Mouse (Mus musculus) spleen, adult 2 months (tissue): ENCODE measurements around the gene Pde9a. TPM values are rescaled to one million over a fixed set of nuclear protein-coding genes. Genes with fewer than 3 reads are reported as not detected.
A peak's percentile ranks its signal among the peaks of the same experiment; 100 is the strongest.

Source experiments
- DNase-seq, 2 experiments: peaks; one replicate each; pipeline versions ENCODE4 v3.0.0 to v3.0.0-alpha.2; 2012 to 2021; ENCODE audit warnings: low spot score in 2 of 2, low read depth in 1 of 2
- H3K27ac ChIP-seq: fragments of 200-500 bp; 2 replicates; pipeline ENCODE4 v1.5.1; 2012; ENCODE audit warnings: low read length, inconsistent platforms; ENCODE audit not compliant: insufficient read depth
- H3K27me3 ChIP-seq: fragments of 200-500 bp; 2 replicates; pipeline ENCODE4 v1.6.1; 2012; ENCODE audit warnings: mild to moderate bottlenecking, moderate library complexity, low read length, inconsistent platforms; ENCODE audit not compliant: control insufficient read depth, insufficient read depth
- H3K36me3 ChIP-seq: fragments of 200-500 bp; 2 replicates; pipeline ENCODE4 v1.6.1; 2012; ENCODE audit warnings: mild to moderate bottlenecking, low read length, inconsistent platforms; ENCODE audit not compliant: control insufficient read depth, insufficient read depth
- H3K4me1 ChIP-seq: fragments of 200-500 bp; 2 replicates; pipeline ENCODE4 v1.6.1; 2011; ENCODE audit warnings: inconsistent platforms; ENCODE audit not compliant: control insufficient read depth, insufficient read depth, insufficient read length
- H3K4me3 ChIP-seq: fragments of 200-500 bp; 2 replicates; pipeline ENCODE4 v1.5.1; 2011; ENCODE audit warnings: mild to moderate bottlenecking, inconsistent platforms; ENCODE audit not compliant: insufficient read depth, insufficient read length; ENCODE audit errors: extremely low read depth
- CTCF ChIP-seq: fragments of 200-500 bp; IDR thresholded peaks from 2 replicates; pipeline ENCODE4 v1.5.1; 2011; ENCODE audit warnings: mild to moderate bottlenecking, inconsistent platforms; ENCODE audit not compliant: insufficient read depth, insufficient read length, insufficient replicate concordance; ENCODE audit errors: extremely low read depth
- POLR2A ChIP-seq: fragments of 200-500 bp; IDR thresholded peaks from 2 replicates; pipeline ENCODE4 v1.6.1; 2011; ENCODE audit warnings: low read depth, low read length, inconsistent platforms
- WGBS: fragments of 180-500 bp; shearing (Covaris S2); methylation state at CpG from one replicate; pipeline ENCODE4 v1.1.7; 2018; 5-methylcytosine and 5-hydroxymethylcytosine counted together
- polyA plus RNA-seq: library from polyadenylated mRNA; depleted of rRNA; stranded (reverse); fragments of >200 nt; gene quantifications from 2 replicates; pipeline ENCODE4 v1.2.3, GENCODE M21; 2012

The Pde9a gene
- polyA plus RNA-seq, 1 experiment: 1.3 TPM

GRCm38 (mm10) chr17:31510944-31511343 is 124.9 kb downstream of the Pde9a start:
- DNase-seq: no peak
- H3K36me3 ChIP-seq: peaks cover 19% of the 10 kb centered on the region
- H3K4me3 ChIP-seq: no peak overlapping the region
- H3K4me1 ChIP-seq: no peaks in the 10 kb centered on the region
- H3K27ac ChIP-seq: no peak overlapping the region
- no peaks in the 10 kb centered on the region for H3K27me3 ChIP-seq
- 91% methylated on average over 6 of the region's 6 CpGs for WGBS
- TF ChIP-seq POLR2A (no peak), CTCF (no peak)

GRCm38 (mm10) chr17:31511792-31512495 is 125.9 kb downstream of the Pde9a start:
- TF ChIP-seq POLR2A (peak; percentile 42), CTCF (no peak)
- WGBS: under 1% methylated on average over 56 of the region's 56 CpGs
- Histone ChIP-seq H3K4me3 (peak overlapping the region; percentile 80), H3K4me1 (no peaks in the 10 kb centered on the region), H3K27ac (peak overlapping the region; percentile 61), H3K27me3 (no peaks in the 10 kb centered on the region), H3K36me3 (peaks cover 18% of the 10 kb centered on the region)
- DNase-seq: peak; percentile 80 to 84

- Histone ChIP-seq H3K4me3 (peak overlapping the region; percentile 80; the same call in 1 of the 2 replicates), H3K27me3 (no peaks in the 10 kb centered on the region), H3K4me1 (no peaks in the 10 kb centered on the region), H3K27ac (peak overlapping the region; percentile 24; the same call in 1 of the 2 replicates), H3K36me3 (peaks cover 14% of the 10 kb centered on the region)
- TF ChIP-seq POLR2A (no peak), CTCF (no peak)
- no peak for DNase-seq
- WGBS: 16% methylated on average over 6 of the region's 6 CpGs
These were observed 126.6 kb downstream of the Pde9a start for GRCm38 (mm10) chr17:31512593-31512992.

DNA sequence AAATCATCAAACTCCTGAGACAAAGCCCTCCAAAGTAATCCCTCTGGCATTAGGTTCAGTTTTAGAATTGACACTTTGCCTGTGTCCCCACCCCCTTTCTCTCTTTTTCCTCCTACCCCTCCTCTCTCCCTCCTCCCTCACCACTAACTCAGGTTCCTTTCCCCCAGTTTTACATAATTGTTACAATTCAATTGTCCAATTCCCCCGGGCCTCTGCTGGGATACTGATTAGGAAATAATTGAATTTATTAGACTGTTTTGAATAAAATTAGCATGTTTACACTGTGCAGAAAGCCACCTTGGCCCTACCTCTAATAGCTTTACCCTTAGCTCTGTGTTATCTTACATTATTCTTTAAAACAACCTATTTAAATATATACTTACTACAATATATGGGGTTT is 128.7 kb downstream of the Pde9a start:
- Histone ChIP-seq H3K4me3 (no peak overlapping the region), H3K27me3 (no peaks in the 10 kb centered on the region), H3K36me3 (peaks cover 2% of the 10 kb centered on the region), H3K4me1 (no peaks in the 10 kb centered on the region), H3K27ac (no peak overlapping the region)
- TF ChIP-seq CTCF: no peak
- TF ChIP-seq POLR2A: no peak
- 69% methylated on average over 1 of the region's 1 CpGs for WGBS
- DNase-seq: no peak

DNA sequence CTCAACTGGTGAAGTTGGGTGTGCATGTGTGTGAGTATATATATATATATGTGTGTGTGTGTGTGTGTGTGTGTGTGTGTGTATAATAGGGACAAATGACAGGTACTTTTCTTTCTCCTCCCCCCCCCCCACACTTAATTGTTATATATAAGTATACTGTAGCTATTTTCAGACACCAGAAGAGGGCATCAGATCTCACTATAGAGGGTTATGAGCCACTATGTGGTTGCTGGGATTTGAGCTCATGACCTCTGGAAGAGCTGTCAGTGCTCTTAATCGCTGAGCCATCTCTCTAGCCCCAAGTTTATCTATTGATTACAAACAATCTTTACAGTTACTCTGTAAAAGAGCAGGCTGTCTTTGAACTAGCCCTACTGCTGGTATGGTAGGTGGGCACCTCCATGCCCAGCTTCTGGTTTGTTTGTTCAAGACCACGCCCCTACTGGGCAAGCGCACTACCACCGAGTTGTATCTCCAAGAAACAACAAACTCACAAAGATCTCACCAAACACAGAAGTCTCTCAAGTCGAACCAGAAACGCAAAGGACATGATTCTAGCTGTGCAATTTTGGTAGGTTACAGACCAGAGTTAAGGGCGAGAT is 133.4 kb downstream of the Pde9a start:
- TF ChIP-seq CTCF (no peak), POLR2A (no peak)
- peaks cover 3% of the 10 kb centered on the region; the same call in 1 of the 2 replicates for H3K4me1 ChIP-seq
- WGBS: 5% methylated on average over 7 of the region's 7 CpGs

DNA sequence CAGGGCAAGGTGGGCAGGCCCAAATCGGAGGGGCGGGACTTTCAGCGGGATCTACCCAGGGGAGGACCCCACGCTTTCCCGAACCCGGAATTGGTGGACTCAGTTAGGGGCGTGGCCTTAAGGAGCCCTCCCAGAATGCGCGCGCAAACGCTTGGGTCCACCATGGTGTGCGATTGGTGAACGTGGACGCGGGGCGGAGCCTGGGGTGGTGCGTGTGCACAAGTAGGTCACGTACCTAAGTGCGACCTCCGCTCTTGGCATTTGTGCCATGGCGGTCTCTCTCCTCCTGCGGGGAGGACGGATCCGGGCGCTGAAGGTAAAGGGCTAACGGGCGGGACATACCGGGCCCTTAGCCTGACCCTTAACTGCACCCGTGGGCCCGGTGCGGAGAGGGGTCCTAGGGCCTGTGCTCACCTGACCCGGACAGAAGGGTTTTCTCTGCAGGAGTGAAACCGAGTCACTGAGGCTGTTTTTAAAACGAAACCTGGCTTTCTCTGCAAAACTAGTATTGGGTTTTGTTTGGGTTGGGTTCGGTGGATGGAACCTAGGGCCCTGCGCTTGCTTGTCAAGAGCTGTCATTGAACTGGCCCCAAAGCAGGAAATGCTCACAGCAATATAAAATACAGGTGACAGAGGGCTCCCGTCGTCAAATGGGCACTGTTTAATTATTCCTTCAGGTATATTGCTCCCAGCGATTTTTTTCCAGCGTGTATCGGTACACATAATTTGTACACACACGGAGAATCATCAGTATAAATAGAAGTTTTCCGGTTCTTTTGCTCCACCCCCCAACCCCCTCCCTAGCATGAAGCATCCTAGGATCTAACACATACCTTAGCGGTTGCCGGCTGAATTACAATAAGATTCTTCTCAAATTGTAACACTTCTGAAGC is 134.2 kb downstream of the Pde9a start, which contains the start of the genes Wdr4 and Ndufv3:
TSS of gene Wdr4 (minus strand) at position 35 of the 893 bp plus-strand sequence.
TSS of gene Ndufv3 (plus strand) at position 170 of the 893 bp plus-strand sequence.
- Histone ChIP-seq H3K27ac (peak within 1 kb of the TSS; percentile 71), H3K4me1 (peaks cover 3% of the 10 kb centered on the region; the same call in 1 of the 2 replicates), H3K36me3 (peaks cover 2% of the 10 kb centered on the region; the same call in 1 of the 2 replicates), H3K4me3 (peak within 1 kb of the TSS; percentile 78), H3K27me3 (no peaks in the 10 kb centered on the region)
- TF ChIP-seq CTCF (no peak), POLR2A (peak; percentile 90)
- peak; percentile 99 for DNase-seq
- under 1% methylated on average over 45 of the region's 45 CpGs for WGBS

More for the DNA sequence above, 133.4 kb downstream of the Pde9a start:
- peaks cover 2% of the 10 kb centered on the region; the same call in 1 of the 2 replicates for H3K36me3 ChIP-seq
- no peaks in the 10 kb centered on the region for H3K27me3 ChIP-seq
- DNase-seq: no peak
- H3K27ac ChIP-seq: peak overlapping the region; percentile 52
- peak overlapping the region; percentile 59 for H3K4me3 ChIP-seq
